Mouse (Mus musculus) limb, embryonic 11.5 days (tissue): ENCODE results near the gene Pitpnb. TPM values are rescaled to one million over a fixed set of nuclear protein-coding genes. Genes with fewer than 3 reads are reported as not detected.

Source experiments
- ATAC-seq: fragments of 200-750 bp; cut with Nextera tagmentation; 2 replicates; pipeline ENCODE4 v1.8.0; 2017; ENCODE audit warnings: low read depth; ENCODE audit not compliant: insufficient number of reproducible peaks, low FRiP score, low TSS enrichment
- DNase-seq: peaks from one replicate; pipeline ENCODE4 v3.0.0-alpha.2; 2015; ENCODE audit warnings: low spot score
- H3K27ac ChIP-seq: fragments of 300-500 bp; sonication (generic); replicated peaks from 2 replicates; pipeline ENCODE4 v1.5.1; 2014; ENCODE audit warnings: low read depth, mild to moderate bottlenecking, low read length
- H3K27me3 ChIP-seq: fragments of 300-500 bp; sonication (generic); 2 replicates; pipeline ENCODE4 v1.6.1; 2014; ENCODE audit warnings: mild to moderate bottlenecking, low read length, mixed read lengths; ENCODE audit not compliant: control insufficient read depth, insufficient read depth
- H3K36me3 ChIP-seq: fragments of 300-500 bp; sonication (generic); 2 replicates; pipeline ENCODE4 v1.6.1; 2014; ENCODE audit warnings: mild to moderate bottlenecking, low read length, moderate library complexity, mixed read lengths; ENCODE audit not compliant: control insufficient read depth, insufficient read depth
- H3K4me1 ChIP-seq: fragments of 300-500 bp; sonication (generic); 2 replicates; pipeline ENCODE4 v1.6.1; 2014; ENCODE audit warnings: low read length, mixed read lengths; ENCODE audit not compliant: control insufficient read depth, insufficient read depth
- H3K4me2 ChIP-seq: fragments of 300-500 bp; sonication (generic); 2 replicates; pipeline ENCODE4 v1.6.1; 2014; ENCODE audit warnings: low read depth, mild to moderate bottlenecking, moderate library complexity; ENCODE audit not compliant: severe bottlenecking
- H3K4me3 ChIP-seq: fragments of 300-500 bp; sonication (generic); 2 replicates; pipeline ENCODE4 v1.5.1; 2014; ENCODE audit warnings: low read depth, low read length
- H3K9ac ChIP-seq: fragments of 300-500 bp; sonication (generic); 2 replicates; pipeline ENCODE4 v1.6.1; 2014; ENCODE audit warnings: mild to moderate bottlenecking, low read length
- H3K9me3 ChIP-seq: fragments of 300-500 bp; sonication (generic); 2 replicates; pipeline ENCODE4 v1.6.1; 2016; ENCODE audit warnings: low read length; ENCODE audit not compliant: control insufficient read depth
- WGBS: fragments of 180-500 bp; shearing (Covaris S2); extraction: QIAGEN DNeasy Blood & Tissue Kit; methylation state at CpG from one replicate; pipeline ENCODE4 v1.1.7; 2014; 5-methylcytosine and 5-hydroxymethylcytosine counted together
- polyA plus RNA-seq: library from polyadenylated mRNA; unstranded; fragments of >200 nt; fragmentation: Nextera tagmentation; extraction: Ambion mirVana; gene quantifications from 2 replicates; pipeline ENCODE4 v1.2.1, GENCODE M21; 2014

Pitpnb gene
- polyA plus RNA-seq, 1 experiment from 2014 or later = 131 TPM

DNA sequence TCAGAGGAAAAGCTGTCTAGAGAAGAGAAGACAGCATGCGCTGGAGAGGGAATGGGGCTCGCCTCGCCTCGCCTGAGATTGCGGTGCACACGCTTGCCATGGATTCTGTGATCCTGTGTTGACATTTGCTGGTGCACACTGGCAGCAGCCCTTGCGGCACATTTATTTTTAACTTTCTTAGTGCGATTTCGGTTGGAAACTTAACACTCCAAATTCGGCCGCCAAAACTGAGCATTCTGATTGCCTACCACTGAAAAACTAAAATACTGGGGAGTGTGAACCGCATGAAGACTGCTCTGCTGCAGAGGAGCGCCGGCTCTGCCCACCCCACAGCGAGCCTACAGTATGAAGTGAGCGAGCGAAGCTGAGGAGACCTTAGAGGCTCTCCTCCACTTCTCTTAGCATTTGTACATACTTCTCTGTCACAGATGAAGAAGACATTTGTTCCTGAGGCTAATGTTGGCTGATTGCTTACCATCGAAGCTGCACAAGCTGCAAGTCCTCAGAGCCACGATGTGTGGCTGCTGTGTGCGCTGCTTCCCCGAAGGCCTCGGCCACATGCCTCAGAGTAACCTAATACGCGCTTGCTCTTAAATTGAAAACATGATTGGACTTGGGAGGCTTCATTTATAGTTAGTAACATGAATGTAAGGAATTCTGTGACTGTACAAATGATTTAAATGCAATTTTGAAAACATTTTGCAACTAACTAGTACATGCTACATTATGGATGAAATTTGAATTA lies 45.9 kb downstream of the Pitpnb start:
- 0 out of 2 replicates have a peak, but pooled peaks cover 2% of the 10 kb centered on the region for H3K4me1 ChIP-seq
- no peaks in the 10 kb centered on the region for H3K9me3 ChIP-seq
- H3K4me2 ChIP-seq = no peak overlapping the region
- no peaks in the 10 kb centered on the region for H3K27me3 ChIP-seq
- H3K9ac ChIP-seq = no peak overlapping the region
- DNase-seq (no peak), ATAC-seq (no peak)
- 91% methylated on average over 24 of the region's 24 CpGs for WGBS
- peaks cover 22% of the 10 kb centered on the region for H3K36me3 ChIP-seq
- no peak overlapping the region for H3K4me3 ChIP-seq
- H3K27ac ChIP-seq = no peak overlapping the region

DNA sequence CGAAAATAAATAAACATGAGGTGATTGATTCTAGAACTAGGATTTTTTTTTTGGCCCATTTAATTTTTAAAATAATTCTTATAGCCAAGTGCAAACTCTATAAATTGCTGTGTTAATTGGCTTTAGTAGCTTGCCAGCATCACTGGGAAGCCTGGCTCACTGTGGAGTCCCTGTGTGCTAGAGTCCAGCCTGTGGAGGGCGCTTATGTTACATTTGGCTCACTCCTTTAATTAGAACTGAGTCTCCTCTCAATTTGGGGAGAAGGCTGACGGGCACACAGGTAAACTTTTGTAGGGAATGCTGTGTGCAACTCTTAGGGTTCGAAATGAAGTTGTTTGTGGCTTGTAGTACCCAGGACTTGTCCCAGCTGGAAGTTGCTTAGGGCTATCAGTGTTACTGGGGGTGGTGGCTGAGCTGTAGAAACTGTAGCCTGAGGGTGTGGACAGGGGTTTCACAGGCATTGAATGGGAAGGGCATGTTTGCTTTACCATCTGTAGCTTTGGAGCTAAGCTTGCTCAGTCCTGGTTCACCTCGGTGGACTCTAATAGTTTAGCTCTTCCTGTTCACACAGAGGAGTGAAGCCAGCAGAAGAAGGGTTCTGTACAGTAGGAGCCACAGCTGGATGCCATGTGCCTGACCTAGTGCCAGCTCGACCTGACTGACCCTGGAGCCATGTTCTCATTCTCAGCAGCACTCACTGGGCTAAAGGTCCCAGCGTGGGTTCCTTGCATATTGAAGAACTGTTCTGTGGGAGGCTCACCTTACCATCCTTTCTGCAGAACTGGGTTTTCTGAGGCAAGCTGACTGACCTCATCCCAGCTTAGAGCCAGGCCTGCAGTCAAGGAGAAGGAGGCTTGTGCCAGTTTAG lies 47.8 kb downstream of the Pitpnb start:
- no peak for ATAC-seq
- no peak for DNase-seq
- Histone ChIP-seq H3K4me2 (no peak overlapping the region), H3K36me3 (peaks cover 13% of the 10 kb centered on the region), H3K9me3 (no peaks in the 10 kb centered on the region), H3K27me3 (no peaks in the 10 kb centered on the region), H3K4me3 (no peak overlapping the region), H3K4me1 (0 out of 2 replicates have a peak, but pooled peaks cover 2% of the 10 kb centered on the region), H3K27ac (no peak overlapping the region), H3K9ac (no peak overlapping the region)
- 71% methylated on average over 7 of the region's 7 CpGs for WGBS

DNA sequence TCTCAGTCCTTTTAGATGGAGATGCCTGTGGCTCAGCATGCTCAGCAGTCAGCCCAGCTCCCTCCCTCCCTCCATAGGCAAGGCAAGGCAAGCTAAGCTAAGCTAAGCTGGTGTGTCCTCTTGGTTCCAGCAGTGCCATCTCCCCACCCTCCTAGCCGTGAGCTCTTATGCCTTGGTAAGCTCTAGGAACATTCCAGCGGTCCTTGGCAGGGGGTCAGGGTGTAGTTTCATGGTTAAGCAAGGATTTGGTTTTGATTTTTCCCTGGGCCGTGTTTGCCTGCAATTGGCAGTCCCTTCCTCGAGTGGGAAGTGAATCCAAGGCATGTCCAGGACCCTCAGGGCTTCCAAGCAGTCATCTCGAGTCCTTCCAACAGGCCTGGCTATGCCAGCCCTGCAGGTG lies 52.8 kb downstream of the Pitpnb start:
- Histone ChIP-seq H3K4me3 (no peak overlapping the region), H3K4me1 (no peaks in the 10 kb centered on the region), H3K27me3 (no peaks in the 10 kb centered on the region), H3K36me3 (peaks cover 15% of the 10 kb centered on the region), H3K9ac (no peak overlapping the region; the same call in 1 of the 2 replicates), H3K9me3 (no peaks in the 10 kb centered on the region), H3K4me2 (no peak overlapping the region), H3K27ac (no peak overlapping the region)
- DNase-seq (no peak), ATAC-seq (no peak)
- WGBS = 63% methylated on average over 5 of the region's 5 CpGs

DNA sequence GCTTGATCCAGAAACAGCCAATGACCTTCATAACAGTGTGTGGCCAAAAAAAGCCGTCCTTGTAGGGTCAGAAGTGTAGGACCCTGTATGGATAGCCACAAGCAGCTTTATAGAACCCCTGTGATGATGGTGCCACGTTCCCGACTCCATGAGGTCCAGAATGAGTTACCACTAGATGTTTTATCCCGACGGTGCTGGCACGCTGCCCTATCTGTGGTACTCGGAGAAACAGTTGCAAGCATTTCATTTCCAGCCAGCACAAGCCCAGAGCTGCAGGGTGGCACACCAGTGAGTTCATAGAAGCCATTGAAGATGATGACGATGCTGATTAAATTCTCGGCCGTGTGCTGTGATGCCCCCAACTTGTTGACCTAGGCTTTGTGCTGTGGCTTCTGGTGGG lies 60.3 kb downstream of the Pitpnb start:
- Histone ChIP-seq H3K4me3 (no peak overlapping the region), H3K9me3 (no peaks in the 10 kb centered on the region), H3K27ac (no peak overlapping the region), H3K27me3 (no peaks in the 10 kb centered on the region), H3K4me1 (peaks cover 32% of the 10 kb centered on the region), H3K4me2 (no peak overlapping the region), H3K36me3 (peaks cover 2% of the 10 kb centered on the region; the same call in 1 of the 2 replicates), H3K9ac (no peak overlapping the region)
- ATAC-seq (no peak), DNase-seq (no peak)
- WGBS = 91% methylated on average over 10 of the region's 10 CpGs

DNA sequence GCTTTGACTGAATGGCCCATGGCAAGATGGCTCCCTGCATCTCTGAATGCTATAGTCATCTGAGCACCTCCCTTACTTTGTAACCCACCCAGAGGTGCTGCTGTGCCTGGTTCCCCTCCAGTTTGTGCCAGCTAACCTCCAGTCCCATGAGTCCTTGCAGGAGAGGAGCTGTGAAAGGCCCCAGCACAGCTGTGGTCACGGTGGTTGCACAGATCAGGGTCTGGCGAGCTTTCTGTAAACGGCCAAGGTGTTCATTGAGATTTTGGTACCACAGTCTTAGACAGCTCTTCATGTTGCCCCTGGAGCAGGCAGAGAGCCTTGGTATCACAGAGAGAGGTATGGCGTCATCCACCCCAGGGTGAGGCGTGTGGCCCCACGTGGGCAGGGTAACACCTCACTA lies 60.9 kb downstream of the Pitpnb start:
- no peak overlapping the region for H3K9ac ChIP-seq
- H3K27ac ChIP-seq = no peak overlapping the region
- H3K4me2 ChIP-seq = no peak overlapping the region
- no peaks in the 10 kb centered on the region for H3K9me3 ChIP-seq
- peaks cover 2% of the 10 kb centered on the region; the same call in 1 of the 2 replicates for H3K36me3 ChIP-seq
- no peak overlapping the region for H3K4me3 ChIP-seq
- 89% methylated on average over 6 of the region's 6 CpGs for WGBS
- no peaks in the 10 kb centered on the region for H3K27me3 ChIP-seq
- peaks cover 36% of the 10 kb centered on the region for H3K4me1 ChIP-seq
- DNase-seq (no peak), ATAC-seq (no peak)

DNA sequence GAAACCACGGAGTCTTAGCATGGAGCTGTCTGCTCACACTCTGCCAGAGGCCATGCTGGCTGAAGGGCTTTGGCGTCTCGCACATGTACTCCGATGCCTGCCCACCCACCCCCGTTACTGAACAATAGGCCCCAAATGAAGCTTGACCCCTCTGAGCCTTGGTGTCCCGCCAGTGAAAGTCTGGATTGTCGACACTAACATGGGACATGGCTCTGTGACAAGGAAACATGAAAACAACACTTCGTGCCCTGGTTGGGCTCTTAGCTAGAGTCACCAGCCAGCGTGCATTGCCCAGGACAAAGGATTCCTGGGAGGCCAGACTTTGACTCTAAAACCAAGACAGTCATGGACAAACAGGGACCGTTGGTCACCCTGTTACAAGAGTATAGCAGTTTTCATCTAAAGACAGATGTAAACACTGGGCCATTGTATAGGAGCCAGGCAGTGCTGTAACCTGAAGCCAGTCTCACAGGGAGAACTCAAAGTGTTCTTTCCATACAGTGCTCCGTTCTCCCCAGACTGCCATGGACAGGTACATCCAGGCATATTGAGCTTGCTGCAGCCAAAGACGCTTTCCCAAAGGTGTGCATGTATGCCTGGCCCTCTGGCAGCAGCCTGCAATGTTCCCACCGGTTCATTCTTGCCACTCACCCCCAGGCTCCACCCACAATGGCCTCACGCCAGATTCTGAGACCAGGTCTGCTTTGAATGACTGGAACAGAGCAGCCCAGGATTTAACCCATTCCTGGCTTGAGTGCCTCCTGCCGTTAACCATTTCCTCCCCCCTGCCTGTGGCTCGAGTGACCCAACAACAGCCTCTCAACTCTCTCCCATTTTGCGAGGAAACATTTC lies 63.0 kb downstream of the Pitpnb start:
- Histone ChIP-seq H3K9ac (peak overlapping the region; percentile 37; the same call in 1 of the 2 replicates), H3K4me2 (peak overlapping the region; percentile 48), H3K4me3 (peak overlapping the region; percentile 5; the same call in 1 of the 2 replicates), H3K9me3 (no peaks in the 10 kb centered on the region), H3K4me1 (peaks cover 36% of the 10 kb centered on the region), H3K27me3 (0 out of 2 replicates have a peak, but pooled peaks cover 2% of the 10 kb centered on the region), H3K36me3 (no peaks in the 10 kb centered on the region; the same call in 1 of the 2 replicates), H3K27ac (peak overlapping the region; percentile 94)
- DNase-seq (peak; percentile 93), ATAC-seq (peak; percentile 83)
- 21% methylated on average over 17 of the region's 17 CpGs for WGBS

DNA sequence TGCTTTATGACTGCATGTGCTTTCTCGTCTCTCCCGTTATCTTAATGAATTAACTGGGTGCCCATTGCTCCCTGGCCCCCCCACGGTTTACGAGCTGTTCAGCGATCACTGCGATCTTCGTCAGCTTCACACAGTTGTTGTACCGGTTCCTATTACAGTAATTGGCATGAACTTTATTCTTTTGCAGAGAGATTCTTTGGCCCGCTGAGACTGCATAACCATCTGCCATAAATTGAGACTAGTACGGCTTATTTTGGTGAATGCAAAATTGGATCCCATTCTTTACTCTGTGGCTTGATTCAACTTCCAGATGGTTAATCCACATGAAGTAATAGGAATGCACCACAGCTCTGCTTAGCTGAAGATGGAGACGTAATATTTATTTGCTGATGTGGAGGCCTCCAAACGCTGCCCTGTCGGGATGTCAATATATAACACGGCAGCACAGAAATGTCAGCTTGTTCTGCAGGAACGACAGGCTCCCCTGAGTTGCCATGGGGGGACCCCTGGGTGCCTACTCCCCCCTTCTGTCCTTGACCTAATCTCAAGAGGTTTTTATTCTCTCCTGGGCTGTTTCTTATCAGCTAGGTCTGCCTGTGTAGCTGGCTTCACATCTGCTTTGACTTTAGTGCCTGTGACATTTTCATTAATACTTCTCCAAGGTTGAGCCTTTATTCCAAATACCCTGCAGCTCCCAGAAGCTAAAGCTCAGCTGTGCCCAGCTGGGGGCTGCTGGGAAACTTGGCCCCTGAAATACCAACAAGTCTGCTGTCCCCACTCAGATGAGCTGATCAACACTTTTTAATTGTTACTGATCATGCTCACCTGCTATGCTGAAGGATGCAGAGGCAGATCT lies 63.9 kb downstream of the Pitpnb start:
- peak overlapping the region; percentile 94 for H3K27ac ChIP-seq
- ATAC-seq (peak; percentile 7; the same call in 1 of the 2 replicates), DNase-seq (no peak)
- no peaks in the 10 kb centered on the region for H3K9me3 ChIP-seq
- H3K27me3 ChIP-seq = 0 out of 2 replicates have a peak, but pooled peaks cover 2% of the 10 kb centered on the region
- 7% methylated on average over 15 of the region's 15 CpGs for WGBS
- peak overlapping the region; percentile 5; the same call in 1 of the 2 replicates for H3K4me3 ChIP-seq
- peak overlapping the region; percentile 5; the same call in 1 of the 2 replicates for H3K9ac ChIP-seq
- peaks cover 36% of the 10 kb centered on the region for H3K4me1 ChIP-seq
- peak overlapping the region; percentile 48 for H3K4me2 ChIP-seq
- no peaks in the 10 kb centered on the region; the same call in 1 of the 2 replicates for H3K36me3 ChIP-seq
